Mouse (Mus musculus) cortical plate, adult 2 months (tissue): ENCODE data around the gene Catsper2. TPM values are rescaled to one million over a fixed set of nuclear protein-coding genes. Genes with fewer than 3 reads are reported as not detected.

Source experiments
- H3K27ac ChIP-seq: fragments of 200-500 bp; 2 replicates; pipeline ENCODE4 v1.5.1; 2012; ENCODE audit warnings: low read length, control low read depth, inconsistent platforms; ENCODE audit not compliant: insufficient read depth
- H3K4me1 ChIP-seq: fragments of 200-500 bp; 2 replicates; pipeline ENCODE4 v1.6.1; 2011; ENCODE audit warnings: low read length; ENCODE audit not compliant: control insufficient read depth, insufficient read depth
- H3K4me3 ChIP-seq: fragments of 200-500 bp; 2 replicates; pipeline ENCODE4 v1.5.1; 2011; ENCODE audit warnings: mild to moderate bottlenecking, low read length, control low read depth; ENCODE audit not compliant: insufficient read depth
- CTCF ChIP-seq: fragments of 200-500 bp; IDR thresholded peaks from 2 replicates; pipeline ENCODE4 v1.5.1; 2011; ENCODE audit warnings: mild to moderate bottlenecking, control low read depth, low read length; ENCODE audit not compliant: insufficient read depth; ENCODE audit errors: extremely low read depth
- POLR2A ChIP-seq: fragments of 200-500 bp; IDR thresholded peaks from 2 replicates; pipeline ENCODE4 v1.6.1; 2011; ENCODE audit warnings: mild to moderate bottlenecking, low read length, control low read depth; ENCODE audit not compliant: insufficient read depth; ENCODE audit errors: extremely low read depth
- polyA plus RNA-seq: library from polyadenylated mRNA; depleted of rRNA; stranded (reverse); fragments of >200 nt; gene quantifications from 2 replicates; pipeline ENCODE4 v1.2.3, GENCODE M21; 2012; rRNA removed

Catsper2 gene
- polyA plus RNA-seq, result 7.0 and 7.4 TPM in 2 replicates

GRCm38 (mm10) chr2:121413387-121414042, at the start of gene Catsper2, which contains the start of gene Pdia3:
Gene Catsper2, minus strand, starts transcription at chr2:121413792.
Gene Pdia3, plus strand, starts transcription at chr2:121413775.
- H3K4me3 ChIP-seq, result peak within 1 kb of the TSS; percentile 93
- TF ChIP-seq CTCF (no peak), POLR2A (peak; percentile 79)
- peaks cover 3% of the 10 kb centered on the region; the same call in 1 of the 2 replicates for H3K4me1 ChIP-seq
- H3K27ac ChIP-seq, result peak within 1 kb of the TSS; percentile 98

- no peaks in the 10 kb centered on the region for H3K4me1 ChIP-seq
- TF ChIP-seq POLR2A, result no peak
- TF ChIP-seq CTCF, result no peak
- no peak overlapping the region for H3K4me3 ChIP-seq
- no peak overlapping the region for H3K27ac ChIP-seq
Measured at GRCm38 (mm10) chr2:121460071-121460470, 46.5 kb upstream of the Catsper2 start.

- Histone ChIP-seq H3K4me3 (peak within 1 kb of the TSS; percentile 83), H3K27ac (no peak within 1 kb of the TSS), H3K4me1 (peaks cover 1% of the 10 kb centered on the region; the same call in 1 of the 2 replicates)
- TF ChIP-seq POLR2A (peak; percentile 77), CTCF (no peak)
Measured at GRCm38 (mm10) chr2:121456692-121457642, 43.4 kb upstream of the Catsper2 start, which contains the start of gene Serinc4. Gene Serinc4, minus strand, starts transcription at chr2:121456781.

GRCm38 (mm10) chr2:121455534-121455933, 41.9 kb upstream of the Catsper2 start:
- no peak for TF ChIP-seq CTCF
- no peak for TF ChIP-seq POLR2A
- H3K4me3 ChIP-seq, result no peak overlapping the region

GRCm38 (mm10) chr2:121453917-121454316, 40.3 kb upstream of the Catsper2 start:
- no peak for TF ChIP-seq POLR2A
- no peak for TF ChIP-seq CTCF
- H3K4me1 ChIP-seq, result peaks cover 1% of the 10 kb centered on the region; the same call in 1 of the 2 replicates
- no peak overlapping the region for H3K4me3 ChIP-seq
- H3K27ac ChIP-seq, result no peak overlapping the region

More at GRCm38 (mm10) chr2:121455534-121455933, 41.9 kb upstream of the Catsper2 start:
- peaks cover 1% of the 10 kb centered on the region; the same call in 1 of the 2 replicates for H3K4me1 ChIP-seq
- no peak overlapping the region for H3K27ac ChIP-seq

- no peak within 1 kb of the TSS for H3K27ac ChIP-seq
- H3K4me3 ChIP-seq, result no peak within 1 kb of the TSS
- TF ChIP-seq POLR2A, result 0 out of 2 replicates have a peak, but pooled peaks have one; percentile 25
- no peak for TF ChIP-seq CTCF
- H3K4me1 ChIP-seq, result peaks cover 1% of the 10 kb centered on the region; the same call in 1 of the 2 replicates
Measured at GRCm38 (mm10) chr2:121452990-121453389, 39.4 kb upstream of the Catsper2 start, which contains the start of gene Hypk. Gene Hypk, plus strand, starts transcription at chr2:121453290.

GRCm38 (mm10) chr2:121452361-121452760, 38.8 kb upstream of the Catsper2 start:
- Histone ChIP-seq H3K4me1 (peaks cover 1% of the 10 kb centered on the region; the same call in 1 of the 2 replicates), H3K4me3 (no peak overlapping the region), H3K27ac (no peak overlapping the region)
- no peak for TF ChIP-seq CTCF
- TF ChIP-seq POLR2A, result no peak

- H3K4me3 ChIP-seq, result peak overlapping the region; percentile 64
- H3K4me1 ChIP-seq, result peaks cover 1% of the 10 kb centered on the region; the same call in 1 of the 2 replicates
- no peak overlapping the region for H3K27ac ChIP-seq
- TF ChIP-seq POLR2A, result no peak
- no peak for TF ChIP-seq CTCF
Measured at GRCm38 (mm10) chr2:121450093-121450492, 36.5 kb upstream of the Catsper2 start.

GRCm38 (mm10) chr2:121449545-121450011, 36.0 kb upstream of the Catsper2 start:
- peak overlapping the region; percentile 64 for H3K4me3 ChIP-seq
- H3K4me1 ChIP-seq, result peaks cover 1% of the 10 kb centered on the region; the same call in 1 of the 2 replicates
- H3K27ac ChIP-seq, result peak overlapping the region; percentile 94
- no peak for TF ChIP-seq CTCF
- no peak for TF ChIP-seq POLR2A
